Mouse (Mus musculus) CD4-positive helper T cell, adult 2 months (primary cell): ENCODE results near the gene Ndufa3.

Source experiments
- DNase-seq: peaks from one replicate; pipeline ENCODE4 v3.0.0-alpha.2; 2012; ENCODE audit warnings: low read depth, missing footprints, low spot score

Gene Ndufa3

GRCm38 (mm10) chr7:3666921-3667391 is 49.8 kb downstream of the Ndufa3 start:
- no peak for DNase-seq
